Mouse (Mus musculus): ENCODE results near the gene Wwox. TPM values are rescaled to one million over a fixed set of nuclear protein-coding genes. Genes with fewer than 3 reads are reported as not detected.

Wwox gene
- polyA plus RNA-seq, 1 experiment from 2014 or later, result 10.6 TPM

DNA sequence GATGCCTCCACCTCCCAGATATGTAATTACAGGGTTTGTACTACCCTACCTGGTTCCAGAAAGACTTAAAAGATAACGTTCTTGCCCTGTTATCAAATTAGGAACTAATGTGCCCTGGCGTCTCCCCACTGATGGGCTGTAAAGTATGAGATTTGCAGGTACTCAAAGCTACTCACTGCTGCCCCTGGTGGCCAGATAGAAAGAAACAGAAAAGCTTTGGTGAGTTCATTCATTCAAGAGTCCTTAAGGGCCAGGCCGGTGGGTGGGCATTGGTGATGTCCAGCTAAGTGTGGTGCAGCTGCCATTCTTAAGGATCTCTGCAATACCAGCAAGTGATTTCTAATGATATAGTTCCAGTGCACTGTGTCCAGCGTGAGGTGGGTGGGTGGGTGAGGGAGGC, 2.2 kb downstream of the Wwox start:
- DNase-seq (ENCODE audit: low spot score), result no peak
- WGBS, result 81% methylated on average over 4 of the region's 4 CpGs
- no peaks in the 10 kb centered on the region for H3K9me3 ChIP-seq (replicated peaks)
- no peak overlapping the region for H3K27ac ChIP-seq (replicated peaks)
- no peak overlapping the region for H3K4me3 ChIP-seq
- no peaks in the 10 kb centered on the region for H3K27me3 ChIP-seq (ENCODE audit: low read depth, poor library complexity, severe bottlenecking)
- H3K36me3 ChIP-seq, result 0 out of 2 replicates have a peak, but pooled peaks cover 5% of the 10 kb centered on the region
- H3K4me1 ChIP-seq, result peaks cover 12% of the 10 kb centered on the region

DNA sequence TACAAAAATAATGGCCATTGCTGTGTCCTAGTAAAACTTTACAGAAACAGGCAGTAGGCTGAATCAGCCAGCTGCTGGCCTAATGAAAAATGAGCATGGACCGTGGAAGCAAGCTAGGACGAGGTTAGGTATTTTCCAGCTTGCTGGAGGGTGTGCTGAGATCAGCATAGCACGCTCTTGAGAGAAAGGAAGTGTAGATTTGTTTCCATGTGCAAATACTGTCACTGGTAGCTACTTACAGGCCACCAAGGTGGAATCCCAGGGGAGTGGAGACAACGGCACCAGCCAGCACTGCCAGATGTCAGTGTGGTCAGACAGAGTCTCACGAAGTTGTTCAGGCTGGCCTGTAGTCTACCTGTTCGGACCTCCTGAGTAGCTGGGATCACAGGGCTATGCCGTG, 7.4 kb downstream of the Wwox start:
- Histone ChIP-seq H3K27me3 (ENCODE audit: low read depth, poor library complexity, severe bottlenecking) (no peaks in the 10 kb centered on the region; the same call in 1 of the 2 replicates), H3K4me1 (peaks cover 14% of the 10 kb centered on the region), H3K4me3 (no peak overlapping the region), H3K9me3 (replicated peaks) (no peaks in the 10 kb centered on the region), H3K36me3 (peaks cover 29% of the 10 kb centered on the region), H3K27ac (replicated peaks) (no peak overlapping the region)
- no peak for DNase-seq (ENCODE audit: low spot score)
- WGBS, result 91% methylated on average over 7 of the region's 7 CpGs

DNA sequence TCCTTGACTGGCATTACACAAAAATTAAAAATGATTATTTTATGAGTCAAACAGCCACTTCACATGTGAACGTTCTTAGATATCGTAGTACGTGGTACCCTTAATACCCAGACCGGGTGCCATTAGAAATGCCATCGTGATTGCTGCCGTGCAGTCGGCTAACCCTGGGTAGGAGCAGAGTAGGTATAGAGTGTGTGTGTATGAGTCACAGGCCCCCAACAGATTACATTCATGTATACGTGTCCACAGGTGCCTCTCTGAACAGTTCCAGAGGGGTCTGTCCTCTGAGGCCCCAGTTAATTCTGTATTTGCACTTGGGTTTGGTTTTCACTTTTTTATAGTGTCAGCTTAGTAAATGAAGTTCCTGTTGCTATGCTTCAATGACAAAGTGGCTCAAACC, 12.8 kb downstream of the Wwox start:
- DNase-seq (ENCODE audit: low spot score), result no peak
- H3K4me1 ChIP-seq, result peaks cover 25% of the 10 kb centered on the region
- H3K27ac ChIP-seq (replicated peaks), result no peak overlapping the region
- WGBS, result 86% methylated on average over 8 of the region's 8 CpGs
- peaks cover 24% of the 10 kb centered on the region for H3K36me3 ChIP-seq
- no peak overlapping the region for H3K4me3 ChIP-seq
- peaks cover 5% of the 10 kb centered on the region for H3K27me3 ChIP-seq (ENCODE audit: low read depth, poor library complexity, severe bottlenecking)
- H3K9me3 ChIP-seq (replicated peaks), result no peaks in the 10 kb centered on the region

DNA sequence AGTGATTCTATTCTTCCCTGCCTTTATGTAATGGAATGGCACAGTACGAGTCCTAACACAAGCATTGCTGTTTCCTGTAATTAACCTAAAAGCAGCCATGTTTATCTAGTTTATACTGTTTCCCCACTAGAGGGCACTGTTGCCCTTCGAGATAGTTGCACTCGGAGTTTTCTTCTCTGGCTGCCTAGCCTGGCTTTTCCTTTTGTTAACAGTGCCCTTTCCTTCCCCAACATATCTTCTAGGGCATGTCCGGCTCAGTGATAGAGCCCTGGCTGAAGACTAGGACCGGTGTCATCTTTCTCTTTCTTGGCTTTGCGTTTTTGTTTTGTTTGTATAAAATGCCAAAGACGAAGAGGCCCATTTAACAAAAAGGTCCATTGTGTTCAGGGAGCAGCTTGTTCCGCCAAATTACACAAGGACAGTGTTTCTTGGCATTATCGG, 13.3 kb downstream of the Wwox start:
- peaks cover 5% of the 10 kb centered on the region for H3K27me3 ChIP-seq (ENCODE audit: low read depth, poor library complexity, severe bottlenecking)
- H3K27ac ChIP-seq (replicated peaks), result no peak overlapping the region
- WGBS, result 11% methylated on average over 9 of the region's 9 CpGs
- H3K9me3 ChIP-seq (replicated peaks), result no peaks in the 10 kb centered on the region
- peak; percentile 74 for DNase-seq (ENCODE audit: low spot score)
- no peak overlapping the region for H3K4me3 ChIP-seq
- H3K4me1 ChIP-seq, result peaks cover 25% of the 10 kb centered on the region
- peaks cover 24% of the 10 kb centered on the region for H3K36me3 ChIP-seq

DNA sequence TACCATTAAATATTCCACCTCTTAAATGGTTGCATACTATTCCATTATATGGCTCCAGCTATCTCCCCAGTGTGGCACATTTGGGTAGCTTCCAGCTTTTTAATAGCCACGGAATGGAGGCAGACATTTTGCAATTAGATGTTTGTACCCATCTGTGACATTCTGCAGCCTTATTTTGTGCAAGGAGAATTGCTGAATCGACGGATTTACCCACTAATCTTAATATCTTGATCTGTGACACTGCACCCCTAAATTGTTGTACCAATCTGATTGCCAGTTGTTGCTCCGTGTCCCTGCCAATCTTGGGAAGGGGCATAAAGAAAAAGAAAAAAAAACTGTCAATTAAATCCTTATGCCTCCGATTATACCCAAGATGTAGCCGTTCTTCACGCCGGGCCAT, 15.8 kb downstream of the Wwox start:
- Histone ChIP-seq H3K4me1 (peaks cover 25% of the 10 kb centered on the region), H3K36me3 (peaks cover 7% of the 10 kb centered on the region; the same call in 1 of the 2 replicates), H3K27ac (replicated peaks) (no peak overlapping the region), H3K4me3 (no peak overlapping the region), H3K9me3 (replicated peaks) (no peaks in the 10 kb centered on the region), H3K27me3 (ENCODE audit: low read depth, poor library complexity, severe bottlenecking) (peaks cover 5% of the 10 kb centered on the region)
- WGBS, result 95% methylated on average over 8 of the region's 8 CpGs
- DNase-seq (ENCODE audit: low spot score), result no peak

DNA sequence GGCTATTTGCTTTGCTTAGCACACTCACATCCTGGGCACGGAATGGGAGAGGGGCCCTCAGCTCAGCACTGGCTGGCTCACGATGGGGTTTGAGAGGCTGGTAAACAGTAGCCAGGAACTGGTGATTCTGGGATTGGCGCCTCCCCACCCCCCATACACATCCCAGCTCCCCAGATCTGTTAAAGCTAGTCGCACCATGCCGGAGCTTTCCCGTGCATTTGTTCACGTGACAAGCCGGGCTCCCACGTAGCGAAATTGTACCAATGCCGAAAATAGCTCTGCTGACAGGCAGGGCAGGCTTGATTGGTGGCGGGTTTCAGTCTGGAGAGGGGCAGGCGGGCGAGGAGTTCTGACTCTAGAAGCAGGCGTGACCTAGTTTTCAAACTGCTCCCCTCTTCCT, 16.5 kb downstream of the Wwox start:
- 85% methylated on average over 15 of the region's 15 CpGs for whole genome bisulfite sequencing
- Histone ChIP-seq H3K4me1 (peaks cover 18% of the 10 kb centered on the region), H3K27me3 (ENCODE audit: low read depth, poor library complexity, severe bottlenecking) (peaks cover 5% of the 10 kb centered on the region), H3K27ac (replicated peaks) (no peak overlapping the region), H3K36me3 (peaks cover under 1% of the 10 kb centered on the region; the same call in 1 of the 2 replicates), H3K4me3 (no peak overlapping the region), H3K9me3 (replicated peaks) (no peaks in the 10 kb centered on the region)
- DNase-seq (ENCODE audit: low spot score), result no peak

DNA sequence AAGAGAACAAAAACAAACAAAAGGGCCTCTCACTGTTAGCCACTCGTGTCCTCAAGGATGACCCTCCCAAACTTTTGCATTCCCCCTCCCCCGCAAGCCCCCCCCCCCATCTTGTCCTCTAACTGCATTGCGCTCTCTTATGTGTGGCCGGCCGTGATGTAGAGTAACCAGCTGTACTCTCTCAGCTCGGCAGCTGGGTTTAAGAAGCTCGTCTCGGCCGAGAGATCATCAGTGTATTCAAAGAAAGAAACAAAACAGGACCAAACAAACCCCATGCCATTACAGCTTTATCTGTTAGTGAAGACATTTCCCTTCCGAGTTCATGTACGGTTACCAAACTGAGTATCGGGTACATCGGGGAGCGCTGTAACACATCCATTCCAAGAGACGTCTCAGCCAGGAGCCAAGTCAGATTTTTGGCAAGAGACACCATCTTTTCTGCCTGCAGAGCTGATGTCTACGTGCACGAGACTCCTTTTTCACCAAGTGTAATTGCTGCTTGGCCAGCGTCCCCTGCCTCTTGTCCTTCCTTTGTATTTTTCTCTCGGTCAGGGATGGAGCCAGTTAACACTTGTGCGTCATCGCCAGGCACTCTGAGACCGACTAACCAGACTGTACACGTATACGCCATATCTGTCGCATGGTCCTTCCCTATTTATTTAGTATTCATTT, 18.8 kb downstream of the Wwox start:
- DNase-seq (ENCODE audit: low spot score), result no peak
- peaks cover 5% of the 10 kb centered on the region; the same call in 1 of the 2 replicates for H3K27me3 ChIP-seq (ENCODE audit: low read depth, poor library complexity, severe bottlenecking)
- no peaks in the 10 kb centered on the region for H3K9me3 ChIP-seq (replicated peaks)
- no peak overlapping the region for H3K4me3 ChIP-seq
- H3K27ac ChIP-seq (replicated peaks), result no peak overlapping the region
- 80% methylated on average over 25 of the region's 25 CpGs for WGBS
- peaks cover 5% of the 10 kb centered on the region for H3K4me1 ChIP-seq
- no peaks in the 10 kb centered on the region for H3K36me3 ChIP-seq

DNA sequence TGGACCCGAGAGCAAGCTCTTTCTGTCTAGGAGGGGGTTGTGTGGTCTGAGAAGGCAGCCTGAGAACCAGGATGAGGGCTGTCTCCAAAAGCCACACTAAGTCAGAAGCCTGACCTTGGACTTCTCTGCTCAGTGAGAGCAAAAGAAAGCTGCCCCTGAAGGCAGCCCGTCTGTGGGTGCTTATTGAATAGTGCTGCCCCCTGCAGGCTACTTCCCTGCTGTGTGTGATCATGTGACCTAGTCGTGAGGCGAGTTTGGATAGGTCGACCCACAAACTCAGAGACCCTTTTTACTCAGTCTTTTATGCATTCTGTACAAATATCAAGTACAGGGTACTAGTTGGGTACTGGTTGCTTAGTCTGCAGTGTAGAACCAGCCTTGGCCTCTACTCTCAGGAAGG, 21.1 kb downstream of the Wwox start:
- no peak for DNase-seq (ENCODE audit: low spot score)
- 65% methylated on average over 5 of the region's 5 CpGs for WGBS

DNA sequence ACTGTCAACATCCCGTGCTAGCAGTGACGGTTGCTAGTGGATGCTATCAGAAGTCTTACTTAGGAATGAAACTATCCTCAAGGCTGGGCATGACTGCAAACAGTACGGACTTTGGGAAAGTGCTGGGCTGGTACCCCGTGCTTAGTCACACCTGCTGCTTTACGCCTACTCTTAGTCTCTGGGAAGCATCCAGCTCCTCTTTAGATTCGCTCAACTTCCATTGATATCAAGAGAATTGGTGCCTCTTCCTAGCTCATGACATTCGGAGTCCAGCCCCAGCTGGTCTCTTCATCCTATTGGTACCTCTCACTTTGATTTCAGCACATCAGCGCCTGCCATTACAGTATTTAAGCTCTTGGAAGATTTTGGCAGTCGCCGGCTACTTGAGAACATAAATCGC, 23.1 kb downstream of the Wwox start:
- H3K9me3 ChIP-seq (replicated peaks), result no peaks in the 10 kb centered on the region
- H3K36me3 ChIP-seq, result 0 out of 2 replicates have a peak, but pooled peaks cover 6% of the 10 kb centered on the region
- H3K4me3 ChIP-seq, result no peak overlapping the region
- DNase-seq (ENCODE audit: low spot score), result no peak
- no peak overlapping the region for H3K27ac ChIP-seq (replicated peaks)
- H3K4me1 ChIP-seq, result peaks cover 7% of the 10 kb centered on the region; the same call in 1 of the 2 replicates
- 91% methylated on average over 11 of the region's 11 CpGs for WGBS
- H3K27me3 ChIP-seq (ENCODE audit: low read depth, poor library complexity, severe bottlenecking), result no peaks in the 10 kb centered on the region

More for the DNA sequence above, 21.1 kb downstream of the Wwox start:
- H3K27me3 ChIP-seq (ENCODE audit: low read depth, poor library complexity, severe bottlenecking), result no peaks in the 10 kb centered on the region
- H3K27ac ChIP-seq (replicated peaks), result no peak overlapping the region
- peaks cover 7% of the 10 kb centered on the region for H3K4me1 ChIP-seq
- H3K4me3 ChIP-seq, result no peak overlapping the region
- no peaks in the 10 kb centered on the region for H3K9me3 ChIP-seq (replicated peaks)
- 0 out of 2 replicates have a peak, but pooled peaks cover 4% of the 10 kb centered on the region for H3K36me3 ChIP-seq

DNA sequence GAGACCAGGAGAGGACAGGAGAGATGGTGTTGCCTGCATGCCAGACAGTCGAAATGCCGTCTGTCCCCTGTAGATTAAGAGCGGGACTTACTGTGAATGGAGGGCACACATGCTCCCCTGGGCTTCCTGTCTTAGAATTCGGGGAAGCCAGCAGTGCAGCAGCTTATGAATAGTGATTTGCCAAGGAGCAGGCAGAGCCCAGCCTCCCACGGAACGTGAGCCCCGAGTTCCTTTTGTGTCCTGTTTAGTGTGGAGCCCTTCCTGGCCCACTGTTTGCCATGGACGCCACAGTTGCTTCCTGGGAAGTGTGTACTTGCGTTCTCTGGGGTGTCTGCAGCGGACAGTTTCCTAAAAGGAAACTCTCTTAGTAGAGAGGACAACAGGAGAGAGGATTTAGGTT, 23.9 kb downstream of the Wwox start:
- Histone ChIP-seq H3K27me3 (ENCODE audit: low read depth, poor library complexity, severe bottlenecking) (no peaks in the 10 kb centered on the region), H3K4me1 (peaks cover 4% of the 10 kb centered on the region; the same call in 1 of the 2 replicates), H3K27ac (replicated peaks) (no peak overlapping the region), H3K4me3 (no peak overlapping the region), H3K36me3 (0 out of 2 replicates have a peak, but pooled peaks cover 6% of the 10 kb centered on the region), H3K9me3 (replicated peaks) (no peaks in the 10 kb centered on the region)
- DNase-seq (ENCODE audit: low spot score), result no peak
- WGBS, result 79% methylated on average over 10 of the region's 10 CpGs

DNA sequence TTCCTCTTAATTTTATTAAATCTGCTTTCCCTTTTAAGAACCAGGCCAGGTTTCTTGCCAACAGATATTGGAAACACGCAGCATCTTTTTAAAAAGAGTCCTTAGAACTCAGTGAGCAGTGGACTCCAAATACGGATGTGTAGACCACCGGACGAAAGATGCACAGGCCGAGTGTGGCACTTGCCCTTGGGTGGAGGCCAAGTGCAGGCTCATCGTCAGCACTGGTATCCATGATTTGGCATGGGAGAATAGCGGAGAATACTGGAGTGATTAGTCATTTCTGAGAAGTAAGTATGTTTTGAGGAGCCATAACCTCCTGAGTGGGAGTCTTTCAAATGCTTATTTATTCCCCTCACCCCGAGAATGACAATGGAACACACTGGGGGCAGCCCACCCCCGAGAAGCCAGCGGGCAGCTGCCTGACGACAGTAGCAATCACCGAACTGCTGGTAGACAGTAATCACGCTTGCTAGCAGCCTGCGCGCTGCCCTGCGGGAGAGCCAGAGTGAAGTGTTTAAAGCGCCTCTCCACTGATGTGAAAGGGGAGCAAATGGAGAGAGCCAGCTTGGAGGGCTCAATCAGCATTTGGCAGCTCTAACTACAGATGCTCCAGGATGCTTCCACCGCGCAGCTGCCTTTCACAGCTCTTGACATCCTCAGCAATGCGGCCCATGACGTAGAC, 29.2 kb downstream of the Wwox start:
- Histone ChIP-seq H3K36me3 (peaks cover 15% of the 10 kb centered on the region), H3K4me3 (no peak overlapping the region), H3K9me3 (replicated peaks) (no peaks in the 10 kb centered on the region), H3K4me1 (no peaks in the 10 kb centered on the region), H3K27ac (replicated peaks) (no peak overlapping the region), H3K27me3 (ENCODE audit: low read depth, poor library complexity, severe bottlenecking) (no peaks in the 10 kb centered on the region)
- WGBS, result 91% methylated on average over 21 of the region's 21 CpGs
- no peak for DNase-seq (ENCODE audit: low spot score)

DNA sequence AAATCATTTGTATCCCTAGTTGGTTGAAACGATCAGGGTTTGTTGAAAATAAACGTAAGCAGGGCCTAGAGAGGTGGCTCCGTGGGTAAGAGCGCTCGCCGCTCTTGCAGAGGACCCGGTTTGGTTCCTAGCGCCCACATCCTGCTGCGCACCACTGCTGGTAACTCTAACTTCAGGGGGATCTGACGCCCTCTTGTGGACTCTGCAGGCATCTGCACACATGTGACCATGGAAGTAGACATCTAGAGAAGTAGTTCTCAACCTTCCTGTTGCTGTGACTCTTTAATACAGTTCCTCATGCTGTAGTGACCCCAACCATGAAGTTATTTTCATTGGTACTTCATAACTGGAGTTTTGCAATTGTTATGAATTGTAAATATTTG, 29.7 kb downstream of the Wwox start:
- Histone ChIP-seq H3K36me3 (peaks cover 15% of the 10 kb centered on the region), H3K4me3 (no peak overlapping the region), H3K9me3 (replicated peaks) (no peaks in the 10 kb centered on the region), H3K4me1 (no peaks in the 10 kb centered on the region), H3K27ac (replicated peaks) (no peak overlapping the region), H3K27me3 (ENCODE audit: low read depth, poor library complexity, severe bottlenecking) (no peaks in the 10 kb centered on the region)
- no peak for DNase-seq (ENCODE audit: low spot score)
- 94% methylated on average over 10 of the region's 10 CpGs for WGBS

DNA sequence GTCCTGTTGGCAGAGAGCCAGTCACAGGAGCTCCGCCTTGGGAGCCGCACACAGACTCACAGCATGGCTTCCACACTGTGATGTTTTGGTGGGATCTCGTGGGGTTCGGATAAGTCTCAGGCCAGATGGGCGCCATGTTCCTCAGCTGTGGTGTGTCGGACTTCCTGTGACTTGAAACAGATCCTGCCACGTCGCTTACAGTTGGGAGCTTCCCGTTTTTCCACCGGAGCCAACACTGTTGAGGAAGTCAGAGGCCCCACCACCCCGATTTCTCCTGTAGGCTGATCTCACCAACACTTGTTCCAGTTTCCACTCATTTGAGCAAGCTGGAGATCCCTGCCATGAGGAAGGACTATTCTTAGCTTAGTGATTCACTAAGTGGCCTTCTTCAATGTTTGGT, 34.1 kb downstream of the Wwox start:
- 94% methylated on average over 11 of the region's 11 CpGs for WGBS

More for the DNA sequence above, 34.1 kb downstream of the Wwox start:
- no peak for DNase-seq (ENCODE audit: low spot score)
- H3K4me3 ChIP-seq, result no peak overlapping the region
- peaks cover 8% of the 10 kb centered on the region for H3K36me3 ChIP-seq
- H3K4me1 ChIP-seq, result 0 out of 2 replicates have a peak, but pooled peaks cover 6% of the 10 kb centered on the region
- no peaks in the 10 kb centered on the region for H3K9me3 ChIP-seq (replicated peaks)
- H3K27me3 ChIP-seq (ENCODE audit: low read depth, poor library complexity, severe bottlenecking), result no peaks in the 10 kb centered on the region
- no peak overlapping the region for H3K27ac ChIP-seq (replicated peaks)

Data from midbrain, embryonic 10.5 days (tissue).